Mouse (Mus musculus): ENCODE results near the gene Sept3.

The Sept3 gene

DNA sequence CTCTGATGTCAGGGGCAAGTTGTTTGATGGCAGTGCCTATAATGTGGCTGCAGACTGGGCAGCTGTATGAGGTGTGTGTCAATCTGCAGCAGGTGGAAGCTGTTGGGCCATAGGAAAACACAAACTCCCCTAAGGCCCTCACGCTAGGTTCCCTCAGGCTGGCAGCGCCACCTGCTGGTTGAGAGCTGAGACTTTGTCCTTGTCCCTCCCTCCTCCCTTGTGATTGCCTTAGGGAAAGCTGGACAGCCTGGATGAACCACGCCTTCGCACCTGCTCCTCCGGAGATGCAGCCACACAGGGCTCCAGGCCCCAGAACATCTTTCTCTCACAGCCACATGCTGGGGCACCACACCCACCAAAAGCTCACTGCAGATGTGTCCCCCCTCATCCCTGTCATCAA lies 3.5 kb upstream of the Sept3 start:
- peak; percentile 31 to 40 for DNase-seq (ENCODE audit: low spot score in 2 of 2)

DNA sequence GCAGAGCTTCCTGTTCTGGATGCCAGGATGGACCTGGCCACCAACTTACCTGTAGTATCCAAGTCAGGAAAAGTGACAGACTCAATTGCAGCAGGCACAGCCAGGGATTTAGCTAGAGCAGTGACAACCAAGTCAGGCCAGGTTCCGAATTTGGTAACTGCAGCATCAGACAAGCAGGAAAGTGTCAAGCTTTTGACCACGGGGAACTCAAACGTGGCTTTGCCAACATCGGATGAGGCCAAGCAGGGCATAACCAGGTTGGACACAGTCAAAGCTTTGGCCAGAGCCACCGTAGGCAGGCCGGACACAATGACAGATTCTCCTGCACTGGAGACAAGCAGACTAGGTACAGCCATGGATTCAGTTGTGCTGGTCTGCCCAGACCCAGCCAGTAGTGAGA lies 2.4 kb upstream of the Sept3 start:
- no peak for DNase-seq (ENCODE audit: low spot score in 2 of 2)

DNA sequence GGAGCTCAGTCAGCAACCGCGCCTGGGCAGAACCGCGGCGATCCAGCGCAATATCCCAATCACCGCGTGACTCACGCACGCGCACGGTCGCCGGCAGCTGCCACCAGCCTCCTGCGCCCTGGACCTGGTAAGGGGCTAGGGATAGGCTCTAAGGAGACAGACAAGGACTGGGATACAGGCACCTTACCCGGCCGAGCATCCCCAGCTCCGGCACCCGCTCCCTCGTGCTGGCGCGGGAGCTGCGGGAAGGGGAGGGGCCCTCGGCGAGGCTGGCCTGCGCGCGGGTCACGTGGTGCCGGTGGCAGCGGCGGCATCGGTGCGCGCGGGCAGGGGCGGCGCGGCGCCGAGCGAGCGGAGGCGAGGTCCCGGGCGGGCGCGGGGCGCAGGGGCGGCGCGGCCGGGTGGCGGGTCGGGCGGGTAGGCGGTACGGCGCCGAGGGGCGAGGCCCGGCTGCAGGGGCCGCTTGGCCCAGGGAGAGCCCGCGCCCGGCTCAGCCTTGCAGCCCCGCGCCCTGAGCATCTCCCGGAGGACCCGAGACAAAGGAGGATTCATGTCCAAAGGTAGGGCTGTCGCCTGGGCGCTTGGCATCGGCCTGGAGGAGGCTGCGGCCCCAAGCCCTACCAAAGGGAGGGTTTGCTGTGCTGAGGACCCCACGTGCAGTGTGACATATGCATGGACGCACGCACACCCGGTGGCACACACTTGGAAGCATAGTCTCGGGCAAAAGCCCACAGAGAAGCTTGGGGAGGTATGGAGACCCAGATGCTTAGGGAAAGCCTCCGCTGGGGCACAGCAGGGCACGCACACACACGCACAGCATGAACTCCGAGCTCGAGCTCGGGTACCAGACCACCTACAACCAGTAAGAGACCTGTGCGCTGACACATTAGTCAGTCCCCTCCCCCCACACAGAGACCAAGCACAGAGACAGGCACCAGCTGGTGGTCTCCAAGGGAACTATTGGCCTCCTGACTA lies 521 bp downstream of the Sept3 start:
- no peak for DNase-seq (ENCODE audit: low spot score in 2 of 2)

DNA sequence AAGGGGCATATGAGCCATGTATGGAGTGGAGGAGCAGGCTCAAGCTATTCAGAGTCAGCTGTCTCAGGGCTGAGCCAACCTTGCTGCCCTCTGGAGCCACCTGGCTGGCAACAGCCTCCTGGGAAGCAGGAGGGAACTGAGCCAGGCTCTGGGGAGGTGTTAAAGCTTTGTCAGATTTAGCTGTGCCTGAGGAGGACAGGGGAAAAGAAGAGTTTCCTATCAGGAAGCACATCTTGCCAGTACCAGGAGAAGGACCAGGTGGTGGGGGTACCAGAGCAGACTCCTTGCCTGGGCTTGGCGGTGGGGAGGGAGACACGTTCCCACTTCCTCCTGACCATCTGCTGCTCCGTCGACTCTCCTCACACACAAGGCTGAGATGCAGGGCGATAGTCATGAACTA lies 2.9 kb downstream of the Sept3 start:
- DNase-seq (ENCODE audit: low spot score in 2 of 2): no peak

DNA sequence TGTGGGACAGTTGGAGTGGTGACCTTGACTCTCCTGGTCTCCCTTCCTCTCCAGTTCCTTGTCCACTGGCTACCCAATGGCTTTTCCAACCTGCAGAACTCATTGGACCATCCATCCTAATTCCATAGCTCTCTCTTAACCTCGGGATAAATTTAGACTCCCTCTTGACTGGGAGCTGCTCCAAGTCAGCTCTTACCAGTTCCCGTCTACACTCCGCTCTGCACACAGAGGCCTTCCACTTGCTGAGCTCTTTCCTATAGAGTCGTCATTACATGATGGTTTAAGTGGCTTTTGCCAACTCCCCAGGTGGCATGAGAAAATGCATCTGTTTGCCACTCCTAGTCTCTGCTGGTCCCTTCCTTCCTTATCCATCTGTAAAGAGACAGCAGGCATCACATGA lies 5.9 kb downstream of the Sept3 start:
- DNase-seq (ENCODE audit: low spot score in 2 of 2): no peak

DNA sequence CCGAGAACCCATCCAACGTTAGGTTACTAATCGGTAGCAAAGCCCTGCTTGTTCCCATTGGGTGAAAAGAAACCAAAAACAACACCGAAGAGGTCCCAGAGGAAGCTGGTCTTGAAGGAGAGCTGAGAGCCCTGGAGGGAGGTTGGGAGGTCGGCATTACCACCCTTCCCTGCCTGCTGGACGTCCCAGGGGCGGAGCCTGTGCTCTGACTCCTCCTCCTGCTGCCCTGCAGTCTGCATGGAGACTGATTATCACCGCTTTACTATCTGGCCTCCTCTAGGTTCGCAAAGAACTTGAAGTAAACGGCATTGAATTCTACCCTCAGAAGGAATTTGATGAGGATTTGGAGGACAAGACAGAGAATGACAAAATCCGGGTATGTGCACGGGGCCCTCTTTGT lies 11.5 kb downstream of the Sept3 start:
- DNase-seq (ENCODE audit: low spot score in 2 of 2): no peak

DNA sequence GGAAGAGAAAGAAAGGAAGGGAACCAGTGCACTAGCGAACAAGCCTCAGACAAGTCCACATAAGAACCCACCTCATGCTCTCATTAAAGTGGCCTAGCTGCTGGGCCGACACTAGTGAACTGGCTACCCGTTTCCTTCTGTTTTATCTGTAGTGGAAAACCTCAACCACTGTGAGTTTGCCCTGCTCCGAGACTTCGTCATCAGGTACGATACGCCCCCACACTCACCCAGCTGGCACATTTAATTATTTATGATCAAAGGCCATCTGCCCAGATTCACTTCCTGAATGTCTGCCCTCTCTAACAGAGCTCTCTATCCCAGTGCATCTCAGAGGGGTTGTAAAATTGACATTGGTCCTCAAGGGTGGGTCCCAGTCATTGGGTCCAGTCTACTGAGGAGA lies 15.6 kb downstream of the Sept3 start:
- DNase-seq (ENCODE audit: low spot score in 2 of 2): no peak

DNA sequence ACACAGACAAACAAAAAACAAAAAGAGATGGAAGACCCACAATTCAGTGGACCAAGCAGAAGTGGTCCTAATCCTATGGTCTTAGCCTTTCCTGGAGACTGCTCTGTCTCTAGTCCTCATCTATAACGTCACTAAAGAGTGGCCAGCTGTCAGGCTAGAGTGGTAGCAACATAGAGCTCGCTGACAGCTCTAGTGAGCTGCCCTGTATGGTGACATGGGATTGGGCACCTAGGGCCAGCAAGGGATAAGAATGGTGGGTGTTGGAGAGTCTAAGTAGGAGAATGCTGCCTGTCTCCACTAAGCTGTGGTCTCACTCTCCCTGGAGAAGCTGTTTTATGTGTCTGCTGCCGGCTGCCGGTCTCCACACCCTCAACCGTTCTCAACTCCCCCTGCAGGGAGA lies 18.2 kb downstream of the Sept3 start:
- no peak for DNase-seq (ENCODE audit: low spot score in 2 of 2)

DNA sequence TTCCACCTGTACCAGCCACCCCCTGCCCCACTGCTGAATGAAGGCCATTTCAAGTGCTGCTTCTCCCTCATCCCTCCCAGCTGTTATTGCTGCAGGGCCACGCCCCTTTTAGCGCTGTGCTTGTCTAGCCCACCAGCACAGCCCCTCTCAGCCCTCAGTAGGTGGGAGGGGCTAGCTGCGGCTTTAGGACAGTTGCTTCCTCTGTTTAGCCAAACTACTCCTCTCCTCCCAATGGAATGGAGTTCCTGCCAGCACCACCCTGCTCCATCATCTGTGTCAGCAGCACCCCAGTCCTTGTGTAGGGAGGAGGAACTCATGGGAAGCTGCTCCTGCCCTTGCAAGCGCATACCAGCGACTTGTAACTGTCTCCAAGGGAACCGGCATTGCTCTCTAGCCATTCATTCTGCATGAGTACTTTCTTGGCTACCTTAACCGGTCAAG lies 18.6 kb downstream of the Sept3 start:
- DNase-seq (ENCODE audit: low spot score in 2 of 2): no peak

DNA sequence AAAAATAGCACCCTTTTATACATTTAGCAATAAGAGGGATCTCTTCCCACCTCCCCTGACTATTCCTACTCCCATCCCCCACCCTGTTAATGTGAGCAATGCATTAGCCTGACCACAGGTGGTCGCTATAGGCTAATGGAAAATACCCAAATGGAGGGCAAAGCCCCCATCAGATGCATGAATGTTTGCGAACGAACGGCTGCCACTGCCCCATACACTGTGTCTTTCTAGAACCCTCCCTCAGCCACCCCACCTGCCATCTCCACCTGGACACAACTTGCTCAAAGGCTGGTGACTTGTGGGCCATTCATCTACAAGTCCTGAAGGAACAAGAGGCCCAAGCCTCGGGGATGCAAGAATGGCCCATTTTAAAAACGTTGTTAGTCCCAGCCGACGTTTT lies 19.4 kb downstream of the Sept3 start:
- DNase-seq (ENCODE audit: low spot score in 2 of 2): no peak

DNA sequence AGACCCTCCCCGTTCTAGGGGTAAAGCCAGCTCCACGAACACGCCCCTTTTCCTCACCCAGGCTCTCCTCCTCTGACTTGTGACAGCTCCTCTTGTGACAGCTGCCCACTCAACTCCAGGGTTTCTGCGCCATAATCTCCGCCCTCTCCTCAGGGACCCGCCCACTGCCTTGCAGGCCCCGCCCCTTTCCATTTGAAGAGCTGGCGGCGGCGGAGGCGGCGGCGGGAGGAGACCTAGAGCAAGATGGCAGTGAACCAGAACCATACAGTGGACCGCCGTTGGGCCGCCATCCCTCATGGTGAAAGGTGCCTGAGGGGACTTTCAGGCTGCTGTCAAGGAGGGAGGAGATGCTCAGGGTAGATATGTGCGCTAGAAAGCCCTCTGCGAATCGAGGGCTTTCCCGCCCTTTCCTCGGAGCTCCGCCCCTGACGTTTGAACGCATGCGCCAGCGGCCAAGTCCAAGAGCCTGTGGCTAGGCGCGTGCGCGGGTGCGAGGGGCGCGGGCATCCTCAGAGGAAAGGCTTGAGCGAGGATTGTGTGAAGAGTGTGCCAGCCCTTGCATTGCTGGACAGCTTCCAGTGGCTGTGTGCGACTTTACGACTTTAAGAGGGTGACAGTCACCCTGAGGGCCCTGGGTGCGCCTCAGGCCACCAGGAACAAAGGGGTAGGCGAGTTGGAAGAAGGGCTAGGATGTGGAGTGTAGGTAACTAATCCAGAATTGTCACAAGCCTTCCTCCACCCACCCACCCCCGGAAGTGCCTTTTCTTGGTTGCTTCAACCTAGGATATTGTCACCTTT lies 24.3 kb downstream of the Sept3 start, which contains the start of gene Wbp2nl:
Gene Wbp2nl, plus strand, starts transcription at position 191 of the 798 bp plus-strand sequence.
- no peak for DNase-seq (ENCODE audit: low spot score in 2 of 2)

DNA sequence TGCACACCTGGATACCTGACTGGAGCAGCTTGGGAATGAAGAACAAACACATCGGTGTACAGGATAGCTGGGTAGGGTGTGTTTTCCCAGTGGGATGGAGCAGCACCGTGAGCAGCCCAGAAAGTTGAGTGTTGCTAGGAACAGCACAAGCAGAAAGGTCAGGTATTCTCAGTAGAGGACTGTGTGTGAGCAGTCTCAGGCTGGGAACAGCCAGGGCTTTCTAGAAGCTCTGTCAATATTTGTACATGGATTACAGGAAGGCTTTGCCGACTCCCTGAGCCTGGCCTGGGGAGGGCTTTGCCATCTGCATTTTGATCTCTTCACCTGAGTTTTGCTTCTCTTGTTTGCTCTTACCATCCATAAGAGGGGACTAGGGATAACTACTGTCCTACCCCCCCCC lies 32.4 kb downstream of the Sept3 start:
- no peak for DNase-seq (ENCODE audit: low spot score in 2 of 2)

DNA sequence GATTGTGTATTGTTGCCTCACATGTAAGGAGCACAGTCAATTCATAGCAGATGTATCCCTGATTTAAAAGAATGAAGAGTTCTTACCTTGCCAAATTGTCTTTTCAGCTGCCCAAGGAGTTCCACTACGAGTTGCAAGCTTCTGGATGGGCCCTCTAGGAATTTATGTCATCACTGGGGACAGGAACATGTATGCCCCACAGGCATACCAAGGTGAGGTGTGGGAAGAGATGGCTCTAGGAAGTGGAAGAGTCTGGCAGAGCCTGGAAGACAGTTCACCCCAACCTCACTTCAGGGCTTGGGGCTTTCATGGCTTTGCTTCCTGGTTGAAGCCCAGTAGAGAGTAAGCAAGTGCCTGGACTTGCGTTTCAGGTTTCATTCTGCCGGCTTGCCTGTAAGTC lies 33.7 kb downstream of the Sept3 start:
- DNase-seq (ENCODE audit: low spot score in 2 of 2): no peak

DNA sequence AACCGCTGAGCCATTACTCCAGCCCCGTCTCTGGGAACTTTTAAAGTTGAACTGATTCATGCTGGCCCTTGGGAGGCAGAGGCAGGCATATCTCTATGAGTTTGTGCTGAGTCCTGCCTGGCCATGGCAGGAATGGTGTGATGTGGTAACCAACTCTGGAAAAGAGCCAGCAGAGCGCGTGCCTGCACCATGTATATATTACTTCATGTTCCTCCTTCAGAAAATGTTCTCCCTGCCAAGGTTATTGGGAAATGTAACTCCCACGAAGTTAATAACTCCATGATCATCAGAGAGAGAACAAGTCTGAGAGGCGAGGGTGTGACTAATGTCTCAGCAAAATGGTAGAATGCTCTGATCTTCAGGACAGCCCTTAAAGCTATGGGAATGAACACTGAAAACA lies 43.1 kb downstream of the Sept3 start:
- peak in 1 of 2 experiments; percentile 42 for DNase-seq (ENCODE audit: low spot score in 2 of 2)

DNA sequence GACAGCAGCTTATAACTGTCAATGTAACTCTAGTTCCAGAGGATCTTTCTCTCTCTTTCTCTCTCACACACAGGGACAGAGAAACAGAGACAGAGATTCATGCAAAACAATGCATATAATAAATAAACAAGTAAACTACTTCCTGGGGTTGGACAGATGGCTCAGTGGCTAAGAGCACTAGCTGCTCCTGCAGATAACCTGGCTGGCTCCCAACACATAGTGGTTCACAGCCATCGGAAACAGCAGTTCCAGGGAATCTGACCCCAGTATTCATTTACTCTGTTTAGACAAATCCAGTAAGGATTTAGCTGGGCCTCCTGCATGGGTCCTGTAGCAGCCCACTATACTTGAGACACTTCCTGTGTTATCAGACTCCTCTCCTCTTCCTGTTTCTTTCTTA lies 44.9 kb downstream of the Sept3 start:
- DNase-seq (ENCODE audit: low spot score in 2 of 2): no peak

DNA sequence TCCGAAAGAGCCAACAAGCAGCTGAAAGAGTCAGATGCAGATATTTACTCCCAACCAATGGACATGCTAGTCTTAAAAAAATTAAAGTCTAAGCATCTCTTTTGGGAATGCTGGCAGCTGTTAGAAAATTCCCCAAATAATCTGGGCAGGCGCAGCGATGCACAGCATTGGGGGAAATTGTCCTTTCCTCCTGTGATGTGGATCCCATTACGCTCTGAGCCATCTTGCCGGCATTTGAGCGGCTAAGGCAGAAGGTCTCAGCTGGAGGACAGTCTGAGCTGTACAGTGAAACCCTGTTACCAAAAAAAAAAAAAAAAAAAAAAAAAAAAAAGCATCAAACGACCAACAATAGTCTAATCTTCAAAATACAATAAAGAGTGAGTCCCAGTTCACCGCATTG lies 47.5 kb downstream of the Sept3 start:
- no peak for DNase-seq (ENCODE audit: low spot score in 2 of 2)

DNA sequence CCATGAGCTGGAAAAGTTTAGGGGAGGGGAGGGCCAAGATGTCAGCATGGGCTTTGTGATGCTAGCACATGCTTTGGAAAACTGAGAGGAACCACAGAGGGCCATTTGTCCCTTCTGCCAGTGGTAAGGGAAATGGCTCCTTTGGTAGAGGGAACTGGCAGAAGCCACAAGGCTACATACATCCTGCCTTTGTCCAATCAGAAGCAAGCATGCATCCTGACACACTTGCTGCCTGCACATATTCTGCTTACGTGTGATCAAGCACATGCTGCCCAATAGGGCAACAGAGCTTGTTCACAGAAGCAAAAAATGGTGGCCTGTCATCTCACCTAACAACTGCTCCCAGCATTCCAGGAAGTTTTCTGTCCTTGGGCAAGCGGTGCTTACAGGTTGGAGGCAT lies 50.7 kb downstream of the Sept3 start:
- no peak for DNase-seq (ENCODE audit: low spot score in 2 of 2)

DNA sequence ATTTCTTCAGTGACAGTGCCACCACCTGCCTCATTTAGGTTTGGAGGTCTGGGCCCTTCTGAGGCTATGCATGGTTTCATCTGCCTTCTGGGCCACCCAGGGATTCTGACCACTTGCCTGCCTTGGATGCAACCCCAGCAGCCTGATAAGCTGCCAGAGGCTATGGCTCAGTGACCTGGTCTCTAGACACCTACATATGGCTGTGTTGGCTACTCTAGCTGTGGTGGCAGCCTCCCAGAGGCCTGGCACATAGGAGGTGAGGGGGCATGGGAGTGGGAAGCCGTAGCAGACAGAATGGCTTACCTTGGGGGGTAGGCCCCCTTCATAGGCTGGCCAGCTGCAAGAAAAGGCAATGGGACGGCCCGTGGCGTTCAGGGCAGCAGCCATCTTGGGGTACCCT lies 60.5 kb downstream of the Sept3 start:
- no peak for DNase-seq (ENCODE audit: low spot score in 2 of 2)

DNA sequence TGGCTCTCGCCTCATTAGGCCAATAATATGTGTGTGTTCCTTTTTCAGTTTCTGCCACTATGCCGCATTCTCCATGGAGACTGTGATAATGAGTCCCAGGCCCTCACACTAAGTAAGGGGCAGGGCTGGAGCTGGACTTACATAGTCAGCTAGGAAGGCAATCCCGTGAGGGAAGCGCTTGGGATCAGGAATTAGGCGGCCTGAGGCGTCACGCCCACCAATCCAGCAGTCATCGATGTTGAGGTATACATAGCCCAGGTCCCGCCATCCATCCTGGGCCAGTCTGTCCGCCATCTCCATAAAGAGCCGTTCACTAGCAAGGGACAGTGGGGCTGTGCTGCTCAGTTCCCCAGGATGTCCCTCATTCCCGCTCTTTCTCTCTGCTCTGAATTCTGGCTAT lies 61.9 kb downstream of the Sept3 start:
- no peak for DNase-seq (ENCODE audit: low spot score in 2 of 2)

DNA sequence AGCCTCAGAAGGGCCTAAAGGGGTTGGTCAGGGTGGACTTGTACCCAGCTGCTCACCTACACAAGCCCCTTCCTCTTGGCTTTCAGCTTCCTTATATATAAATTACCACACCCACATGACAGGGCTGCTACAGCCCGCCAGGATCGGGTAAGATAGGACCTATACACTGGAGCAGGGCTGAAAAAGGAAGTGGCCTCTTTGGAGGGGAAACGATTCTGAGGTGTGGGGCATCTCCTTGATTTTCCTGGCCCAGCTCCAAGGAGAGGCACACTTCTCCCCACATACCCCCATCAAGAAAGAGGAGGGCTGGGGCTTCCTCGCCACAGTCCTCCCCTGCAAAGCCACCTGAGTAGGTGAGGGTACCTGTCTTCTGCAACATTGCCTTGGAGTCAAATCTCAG lies 63.2 kb downstream of the Sept3 start:
- DNase-seq (ENCODE audit: low spot score in 2 of 2): no peak

DNA sequence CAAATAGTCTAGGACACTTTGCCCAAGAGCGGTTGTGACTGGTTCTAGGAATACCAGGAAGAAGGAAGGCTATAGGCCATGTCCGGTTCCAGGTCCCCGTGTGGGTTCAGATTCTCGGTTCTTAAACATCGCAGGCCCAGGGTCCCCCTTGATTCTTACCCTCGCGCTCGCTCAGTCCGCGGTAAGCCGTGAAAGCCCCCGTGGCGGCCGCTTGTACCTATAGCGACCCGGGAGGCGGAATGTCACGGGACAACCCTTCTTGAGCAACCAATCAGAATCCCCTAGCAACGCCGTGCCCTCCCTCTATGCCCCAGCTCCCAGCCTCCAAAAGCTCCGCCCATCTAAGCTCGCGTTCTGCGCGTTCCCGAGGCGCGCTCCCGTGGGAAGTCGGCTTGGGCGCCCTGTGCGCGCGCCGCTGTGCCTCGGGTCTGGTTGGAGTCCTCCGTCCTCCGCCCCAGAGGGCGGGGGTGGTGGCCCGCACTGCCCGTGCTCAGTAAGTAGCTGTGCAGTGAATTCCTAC lies 64.0 kb downstream of the Sept3 start, which contains the start of the genes Naga, Pheta2 and Smdt1:
Gene Naga, minus strand, starts transcription at position 333 of the 520 bp plus-strand sequence.
Gene Pheta2, plus strand, starts transcription at position 350 of the 520 bp plus-strand sequence.
Gene Smdt1, plus strand, starts transcription at position 367 of the 520 bp plus-strand sequence.
- DNase-seq (ENCODE audit: low spot score in 2 of 2): peak; percentile 92 to 95

DNA sequence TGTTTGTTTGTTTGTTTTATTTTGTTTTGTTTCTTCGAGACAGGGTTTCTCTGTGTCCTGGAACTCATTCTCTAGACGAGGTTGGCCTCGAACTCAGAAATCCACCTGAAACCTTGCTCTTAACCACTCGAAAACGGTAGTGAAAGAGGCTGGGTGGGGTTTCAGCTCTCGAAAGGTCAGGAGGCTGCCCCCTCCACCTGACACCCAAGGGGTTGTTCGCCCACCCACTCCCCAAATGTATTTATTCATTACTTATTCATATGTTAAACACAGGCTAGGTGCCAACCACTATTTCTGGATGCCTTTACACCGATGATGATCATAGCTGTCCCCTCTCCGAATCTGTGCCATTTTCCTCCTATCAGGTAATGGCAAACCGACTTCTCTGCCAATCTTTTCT lies 64.5 kb downstream of the Sept3 start:
- DNase-seq (ENCODE audit: low spot score in 2 of 2): no peak
